Mouse (Mus musculus): ENCODE data around the gene Slc10a6.

The Slc10a6 gene

DNA sequence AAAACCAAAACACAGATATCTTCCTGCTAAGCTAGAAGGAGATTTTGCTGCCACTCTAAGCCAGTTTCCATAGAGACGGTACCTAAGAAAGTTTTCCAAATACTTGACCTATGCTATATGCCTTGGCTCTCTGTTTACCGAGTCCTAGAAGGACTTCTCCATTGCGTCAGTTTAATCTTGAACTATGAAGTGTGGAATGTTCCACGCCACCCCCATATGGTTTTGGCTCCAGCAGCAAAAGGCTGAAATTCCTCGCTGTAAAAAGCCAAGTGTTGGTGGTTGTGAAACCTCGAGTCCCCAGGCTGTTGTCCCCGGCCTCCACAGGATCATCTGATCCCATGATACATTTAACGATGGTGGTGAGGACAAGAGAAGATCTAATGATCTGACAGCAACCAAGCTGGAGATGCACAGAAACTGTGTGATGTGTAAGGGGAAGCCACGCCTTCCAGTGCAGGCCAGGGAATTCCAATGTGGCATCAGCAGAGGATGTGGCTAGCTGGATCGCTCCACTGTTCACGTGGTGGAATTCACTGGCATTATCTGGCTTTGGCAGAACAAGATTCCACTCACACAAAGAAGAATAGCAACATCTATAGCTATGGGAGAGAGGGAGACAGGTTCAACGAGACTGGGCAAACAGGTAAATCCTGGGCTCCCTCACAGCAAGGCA lies 8.8 kb downstream of the Slc10a6 start:
- in situ Hi-C loops (cut with MboI, MseI), result no loop called here

DNA sequence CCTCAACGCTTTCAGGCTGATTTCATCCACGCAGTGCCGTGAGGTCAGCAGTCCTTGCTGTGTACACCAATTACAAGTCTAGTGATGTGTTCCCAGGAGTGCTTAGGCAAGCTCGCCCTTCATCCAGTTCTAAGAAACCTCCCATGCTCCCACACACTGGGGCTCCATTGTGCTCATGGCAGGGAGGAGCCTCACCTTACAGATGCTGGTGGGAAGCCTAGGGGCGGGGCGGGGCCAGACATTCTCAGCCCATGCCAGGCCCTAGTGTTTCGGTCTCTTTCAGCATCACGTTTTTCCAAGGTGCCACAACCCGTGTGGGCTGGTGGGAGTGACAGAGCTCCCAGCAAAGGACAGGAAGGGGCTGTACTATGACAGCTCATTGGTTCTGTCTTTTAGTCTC lies 12.0 kb downstream of the Slc10a6 start:
- in situ Hi-C loops (cut with MboI, MseI), result no loop called here

DNA sequence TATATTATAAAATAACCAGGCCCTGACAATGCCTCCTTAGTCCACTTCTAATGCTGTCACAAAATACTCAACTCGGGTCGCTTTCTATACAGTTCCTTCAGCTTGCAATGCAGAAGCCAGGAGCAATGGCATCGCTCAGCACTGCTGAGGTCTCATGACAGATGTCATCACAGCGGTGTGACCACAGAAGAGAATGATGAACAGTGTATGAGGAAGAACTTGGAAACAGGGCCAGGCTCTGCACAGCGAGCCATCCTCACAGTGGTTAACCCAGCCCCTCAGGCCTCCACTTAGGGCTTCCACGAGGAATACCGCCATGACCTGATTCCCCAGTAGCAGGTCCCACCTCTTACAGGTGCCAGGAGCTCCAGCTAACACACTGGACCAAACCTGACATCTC lies 14.8 kb downstream of the Slc10a6 start:
- in situ Hi-C loops (cut with MboI, MseI), result no loop called here

DNA sequence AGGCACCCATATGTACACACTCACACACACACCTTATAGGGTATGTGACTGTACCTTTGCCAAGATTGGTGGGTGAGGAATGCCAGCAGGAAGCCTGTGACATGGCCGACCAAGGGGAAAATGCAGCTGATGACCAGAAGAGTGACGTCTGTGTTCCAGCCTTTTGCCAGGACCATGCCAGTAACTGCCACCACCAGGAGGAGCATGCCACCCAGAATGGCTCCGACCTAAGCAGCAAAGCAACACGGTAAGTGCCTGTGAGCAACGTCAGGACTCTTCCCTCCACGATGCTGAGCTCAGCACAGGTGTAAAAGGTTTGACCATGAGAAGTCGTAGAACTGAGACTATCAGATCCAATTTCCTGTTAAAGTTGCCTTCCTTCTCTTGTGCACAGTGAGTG lies 16.9 kb downstream of the Slc10a6 start:
- in situ Hi-C loops (cut with MboI, MseI), result no loop called here

DNA sequence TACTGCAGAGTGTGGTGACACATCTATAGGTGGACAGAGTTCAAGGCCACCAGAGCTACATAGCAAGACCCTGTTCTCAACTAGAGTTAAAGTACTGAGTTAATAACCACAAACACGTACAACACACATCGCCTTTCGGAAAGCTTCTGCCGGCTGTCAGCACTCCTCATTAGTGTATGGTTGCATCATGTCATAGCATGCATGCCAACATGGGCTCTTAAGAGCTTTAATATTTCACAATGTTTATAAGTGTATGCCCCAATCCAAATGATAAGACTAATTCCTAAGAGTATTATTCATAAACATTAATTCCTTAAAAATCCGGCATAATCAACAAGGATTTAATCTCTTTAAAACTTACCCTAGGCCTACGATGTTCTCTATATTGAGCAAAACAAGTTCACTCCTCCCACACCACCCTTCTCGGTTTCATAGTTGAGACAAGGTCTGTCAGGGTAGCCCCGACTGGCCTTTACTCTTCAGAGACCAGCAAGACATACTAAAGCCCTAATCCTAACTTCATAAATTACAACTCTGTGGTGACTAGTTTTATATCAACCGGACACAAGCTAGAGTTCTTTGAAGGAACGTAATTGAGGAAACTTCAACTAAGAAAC lies 18.2 kb downstream of the Slc10a6 start:
- in situ Hi-C loops (cut with MboI, MseI), result no loop called here

- in situ Hi-C loops (cut with MboI, MseI), result no loop called here
These were observed 19.1 kb downstream of the Slc10a6 start for GRCm38 (mm10) chr5:103610148-103610547.

DNA sequence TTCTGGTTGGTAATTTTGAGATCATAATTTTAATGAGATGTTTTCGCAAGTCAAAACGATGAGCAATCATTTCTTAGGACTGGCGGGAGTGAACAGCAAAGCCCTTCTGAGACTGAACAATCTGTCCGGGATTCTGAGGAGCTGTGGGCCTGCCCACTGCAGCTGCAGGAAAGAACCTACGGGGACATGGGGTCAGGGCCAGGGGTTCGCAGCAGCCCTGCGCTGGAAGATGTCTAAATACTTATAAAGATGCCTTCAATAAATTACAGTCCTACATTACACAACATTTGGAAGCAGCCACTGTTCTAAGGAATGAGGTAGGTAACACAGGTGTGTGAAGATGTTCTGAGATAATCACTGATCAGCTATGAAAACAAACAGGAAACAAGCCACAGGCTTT lies 23.5 kb downstream of the Slc10a6 start:
- in situ Hi-C loops (cut with MboI, MseI), result no loop called here

DNA sequence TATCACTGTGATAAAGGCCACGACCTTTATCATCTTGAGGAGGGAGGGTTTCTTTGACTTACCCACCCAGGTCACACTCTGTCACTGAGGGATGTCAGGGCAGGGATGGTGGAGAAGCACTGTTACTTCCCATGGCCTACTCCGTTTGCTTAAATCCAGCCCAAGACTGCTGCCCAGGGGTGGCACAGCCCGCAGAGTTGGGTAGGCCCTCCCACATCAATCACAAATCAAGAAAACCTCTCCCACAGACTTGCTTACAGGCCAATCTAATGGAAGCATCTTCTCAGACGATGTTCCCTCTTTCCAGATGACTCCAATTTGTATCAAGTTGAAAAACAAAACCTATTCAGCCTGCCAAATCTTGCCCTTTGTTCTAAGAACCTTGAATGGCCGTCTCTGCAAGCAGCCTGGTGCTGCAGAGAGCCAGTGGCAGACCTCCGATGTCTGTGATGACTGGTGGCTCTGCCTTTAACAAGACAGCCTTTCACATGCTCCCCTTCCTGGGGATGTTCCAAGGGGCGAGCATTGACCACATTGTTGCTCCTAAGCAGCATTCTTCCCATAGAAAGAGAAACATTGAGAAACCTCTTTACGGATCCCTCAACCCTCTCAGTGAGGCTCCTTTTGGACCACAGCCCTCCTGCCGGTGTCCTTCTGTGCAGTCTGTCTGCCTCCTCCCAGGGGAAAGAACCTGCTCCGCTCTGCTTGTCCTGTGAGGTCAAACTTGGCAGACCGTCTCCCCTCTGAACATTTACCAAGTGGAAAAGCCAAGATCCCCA lies 25.9 kb downstream of the Slc10a6 start:
- in situ Hi-C loops (cut with MboI, MseI), result no loop called here

DNA sequence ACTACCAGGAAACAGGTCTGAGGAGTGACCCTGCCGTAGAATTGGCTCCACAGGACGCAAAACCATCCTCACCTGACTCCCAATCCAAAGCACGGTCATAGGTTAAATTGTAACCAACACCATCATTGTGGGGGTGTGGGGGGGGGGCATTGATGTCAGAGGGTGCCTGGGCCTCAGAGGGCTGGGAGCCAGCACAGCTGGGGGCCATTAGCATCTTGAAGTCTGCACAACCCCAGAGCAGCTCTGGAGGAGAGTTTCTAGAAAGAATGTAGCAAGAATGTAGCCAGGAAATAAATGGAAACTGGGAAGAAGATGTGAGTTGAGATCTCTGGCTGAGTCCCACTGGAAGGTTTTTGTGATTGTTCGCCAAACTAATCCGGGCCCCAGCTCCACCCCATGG lies 30.3 kb downstream of the Slc10a6 start:
- in situ Hi-C loops (cut with MboI, MseI), result no loop called here

- in situ Hi-C loops (cut with MboI, MseI), result no loop called here
These were observed 30.9 kb downstream of the Slc10a6 start for GRCm38 (mm10) chr5:103598264-103598663.

GRCm38 (mm10) chr5:103597604-103598003 lies 31.6 kb downstream of the Slc10a6 start:
- in situ Hi-C loops (cut with MboI, MseI), result no loop called here

- in situ Hi-C loops (cut with MboI, MseI), result no loop called here
These were observed 32.6 kb downstream of the Slc10a6 start for GRCm38 (mm10) chr5:103596467-103597146.

- in situ Hi-C loops (cut with MboI, MseI), result no loop called here
These were observed 33.6 kb downstream of the Slc10a6 start for GRCm38 (mm10) chr5:103595394-103596226.

- in situ Hi-C loops (cut with MboI, MseI), result no loop called here
These were observed 35.6 kb downstream of the Slc10a6 start for GRCm38 (mm10) chr5:103593575-103593974.

DNA sequence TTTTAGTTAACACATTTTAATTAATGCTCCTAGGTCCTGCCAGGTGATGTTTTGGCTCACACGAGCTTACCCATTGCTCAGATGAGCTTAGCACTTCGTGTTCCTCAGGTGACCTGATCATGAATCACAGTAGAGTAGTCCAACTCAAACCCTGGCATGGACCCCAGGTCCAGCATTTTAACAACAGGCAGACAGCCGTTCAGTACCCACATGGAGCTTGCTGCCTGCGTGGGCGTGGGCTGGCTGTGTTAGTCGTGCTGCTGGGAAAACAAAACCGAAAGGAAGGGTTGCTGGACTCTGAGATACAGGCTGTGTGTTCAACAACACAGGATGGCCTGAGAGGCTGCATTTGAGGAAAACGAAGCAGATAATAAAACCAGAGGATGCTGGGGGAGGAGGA lies 36.5 kb downstream of the Slc10a6 start:
- in situ Hi-C loops (cut with MboI, MseI), result no loop called here

- in situ Hi-C loops (cut with MboI, MseI), result no loop called here
These were observed 37.4 kb downstream of the Slc10a6 start for GRCm38 (mm10) chr5:103591846-103592245.

GRCm38 (mm10) chr5:103587219-103587618 lies 42.0 kb downstream of the Slc10a6 start:
- in situ Hi-C loops (cut with MboI, MseI), result no loop called here

- in situ Hi-C loops (cut with MboI, MseI), result no loop called here
These were observed 49.4 kb downstream of the Slc10a6 start for GRCm38 (mm10) chr5:103579680-103580420.

DNA sequence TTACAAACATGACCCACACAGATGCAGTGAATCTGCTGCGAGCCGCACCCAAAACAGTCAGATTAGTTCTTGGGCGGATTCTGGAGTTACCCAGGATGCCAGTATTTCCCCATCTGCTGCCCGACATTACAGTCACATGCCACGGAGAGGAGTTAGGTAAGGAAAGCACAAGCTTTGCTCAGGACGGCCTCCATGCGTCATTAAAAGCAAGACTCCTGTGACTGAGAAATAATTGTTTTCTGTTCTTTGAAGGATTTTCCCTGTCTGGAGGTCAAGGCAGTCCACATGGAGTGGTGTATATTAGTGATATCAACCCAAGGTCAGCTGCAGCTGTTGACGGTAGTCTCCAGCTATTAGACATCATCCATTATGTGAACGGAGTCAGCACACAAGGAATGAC lies 59.8 kb downstream of the Slc10a6 start:
- in situ Hi-C loops (cut with MboI, MseI), result no loop called here

- in situ Hi-C loops (cut with MboI, MseI), result no loop called here
These were observed 61.2 kb downstream of the Slc10a6 start for GRCm38 (mm10) chr5:103568034-103568433.

- in situ Hi-C loops (cut with MboI, MseI), result no loop called here
These were observed 68.7 kb downstream of the Slc10a6 start for GRCm38 (mm10) chr5:103560546-103560945.
